Mouse (Mus musculus) heart, adult 9 months (tissue): ENCODE results near the gene Slc15a4.

Experiments
- DNase-seq, 2 experiments: peaks; one replicate each; pipeline ENCODE4 v3.0.0; 2022; ENCODE audit warnings: low spot score in 2 of 2

Gene Slc15a4

GRCm38 (mm10) chr5:127620371-127620770 lies 12.3 kb downstream of the Slc15a4 start:
- no peak for DNase-seq

- DNase-seq = no peak
These were observed 13.9 kb downstream of the Slc15a4 start for GRCm38 (mm10) chr5:127618834-127619233.

- DNase-seq = peak; percentile 98
These were observed 15.6 kb downstream of the Slc15a4 start for GRCm38 (mm10) chr5:127616884-127617635.

- DNase-seq = no peak
These were observed 16.5 kb downstream of the Slc15a4 start for GRCm38 (mm10) chr5:127616151-127616550.

GRCm38 (mm10) chr5:127615459-127615858 lies 17.2 kb downstream of the Slc15a4 start:
- DNase-seq = peak in 1 of 2 experiments; percentile 49

- DNase-seq = no peak
These were observed 20.3 kb downstream of the Slc15a4 start for GRCm38 (mm10) chr5:127612397-127612796.

- DNase-seq = no peak
These were observed 20.8 kb downstream of the Slc15a4 start for GRCm38 (mm10) chr5:127611881-127612280.

GRCm38 (mm10) chr5:127610787-127611509 lies 21.7 kb downstream of the Slc15a4 start:
- peak; percentile 77 to 84 for DNase-seq

- DNase-seq = no peak
These were observed 23.4 kb downstream of the Slc15a4 start for GRCm38 (mm10) chr5:127609191-127609714.

GRCm38 (mm10) chr5:127607507-127607906 lies 25.2 kb downstream of the Slc15a4 start:
- DNase-seq = no peak

GRCm38 (mm10) chr5:127602996-127603395 lies 29.7 kb downstream of the Slc15a4 start:
- DNase-seq = no peak

GRCm38 (mm10) chr5:127596862-127597261 lies 35.8 kb downstream of the Slc15a4 start:
- DNase-seq = no peak

GRCm38 (mm10) chr5:127595676-127596075 lies 37.0 kb downstream of the Slc15a4 start:
- no peak for DNase-seq

GRCm38 (mm10) chr5:127592854-127593253 lies 39.8 kb downstream of the Slc15a4 start:
- no peak for DNase-seq

GRCm38 (mm10) chr5:127592406-127592805 lies 40.3 kb downstream of the Slc15a4 start:
- no peak for DNase-seq

- DNase-seq = no peak
These were observed 44.8 kb downstream of the Slc15a4 start for GRCm38 (mm10) chr5:127587854-127588253.

GRCm38 (mm10) chr5:127583658-127584057 lies 49.0 kb downstream of the Slc15a4 start:
- DNase-seq = no peak

- no peak for DNase-seq
These were observed 55.3 kb downstream of the Slc15a4 start for GRCm38 (mm10) chr5:127577419-127577818.

- DNase-seq = no peak
These were observed 65.4 kb downstream of the Slc15a4 start for GRCm38 (mm10) chr5:127567165-127567741.

GRCm38 (mm10) chr5:127561086-127561485 lies 71.6 kb downstream of the Slc15a4 start:
- DNase-seq = no peak

- no peak for DNase-seq
These were observed 84.6 kb downstream of the Slc15a4 start for GRCm38 (mm10) chr5:127548136-127548535.

- DNase-seq = no peak
These were observed 86.1 kb downstream of the Slc15a4 start for GRCm38 (mm10) chr5:127546585-127546991.
